Mouse (Mus musculus) thymus, postnatal 36 days (tissue): ENCODE results near the gene Spef1.

Experiments used
- DNase-seq, 2 experiments: peaks; one replicate each; pipeline ENCODE4 v3.0.0; 2022; ENCODE audit warnings: mixed read lengths in 2 of 2

The Spef1 gene

GRCm38 (mm10) chr2:131205521-131206182 lies 18.6 kb upstream of the Spef1 start:
- DNase-seq: no peak

GRCm38 (mm10) chr2:131204410-131204981 lies 17.4 kb upstream of the Spef1 start:
- peak; percentile 16 to 32 for DNase-seq

- no peak for DNase-seq
Observed at GRCm38 (mm10) chr2:131203816-131204409, 16.8 kb upstream of the Spef1 start.

- no peak for DNase-seq
Observed at GRCm38 (mm10) chr2:131201262-131201661, 14.2 kb upstream of the Spef1 start.

GRCm38 (mm10) chr2:131200710-131201109 lies 13.6 kb upstream of the Spef1 start:
- DNase-seq: no peak

GRCm38 (mm10) chr2:131196606-131197316 lies 9.7 kb upstream of the Spef1 start:
- no peak for DNase-seq

GRCm38 (mm10) chr2:131191005-131191390 lies 3.9 kb upstream of the Spef1 start:
- DNase-seq: peak in 1 of 2 experiments; percentile 12

GRCm38 (mm10) chr2:131190344-131191004 lies 3.4 kb upstream of the Spef1 start:
- DNase-seq: peak in 1 of 2 experiments; percentile 13

GRCm38 (mm10) chr2:131189521-131190309 lies 2.6 kb upstream of the Spef1 start:
- peak in 1 of 2 experiments; percentile 24 for DNase-seq

GRCm38 (mm10) chr2:131188311-131188710 lies 1.2 kb upstream of the Spef1 start:
- no peak for DNase-seq

- DNase-seq: no peak
Observed at GRCm38 (mm10) chr2:131187602-131187922, 480 bp upstream of the Spef1 start.

- DNase-seq: no peak
Observed at GRCm38 (mm10) chr2:131186343-131186742, 739 bp downstream of the Spef1 start.

GRCm38 (mm10) chr2:131179990-131180587 lies 7.0 kb downstream of the Spef1 start, which contains the start of gene Cenpb:
Gene Cenpb, minus strand, starts transcription at chr2:131180067.
- peak; percentile 72 to 78 for DNase-seq

GRCm38 (mm10) chr2:131179246-131179886 lies 7.7 kb downstream of the Spef1 start:
- DNase-seq: peak; percentile 45 to 58

GRCm38 (mm10) chr2:131178828-131179245 lies 8.2 kb downstream of the Spef1 start:
- DNase-seq: no peak

- no peak for DNase-seq
Observed at GRCm38 (mm10) chr2:131177932-131178331, 9.2 kb downstream of the Spef1 start.

- no peak for DNase-seq
Observed at GRCm38 (mm10) chr2:131176491-131176890, 10.6 kb downstream of the Spef1 start.

GRCm38 (mm10) chr2:131175945-131176309 lies 11.2 kb downstream of the Spef1 start:
- no peak for DNase-seq

GRCm38 (mm10) chr2:131175286-131175944 lies 11.7 kb downstream of the Spef1 start:
- DNase-seq: no peak

- DNase-seq: peak; percentile 23 to 41
Observed at GRCm38 (mm10) chr2:131174700-131175099, 12.4 kb downstream of the Spef1 start.

GRCm38 (mm10) chr2:131172322-131172721 lies 14.8 kb downstream of the Spef1 start:
- DNase-seq: no peak
